Mouse (Mus musculus): ENCODE data around the gene Kif6. TPM values are rescaled to one million over a fixed set of nuclear protein-coding genes. Genes with fewer than 3 reads are reported as not detected.
A peak's percentile ranks its signal among the peaks of the same experiment; 100 is the strongest.

The Kif6 gene
- total RNA-seq, 1 experiment, result 0.36 TPM

DNA sequence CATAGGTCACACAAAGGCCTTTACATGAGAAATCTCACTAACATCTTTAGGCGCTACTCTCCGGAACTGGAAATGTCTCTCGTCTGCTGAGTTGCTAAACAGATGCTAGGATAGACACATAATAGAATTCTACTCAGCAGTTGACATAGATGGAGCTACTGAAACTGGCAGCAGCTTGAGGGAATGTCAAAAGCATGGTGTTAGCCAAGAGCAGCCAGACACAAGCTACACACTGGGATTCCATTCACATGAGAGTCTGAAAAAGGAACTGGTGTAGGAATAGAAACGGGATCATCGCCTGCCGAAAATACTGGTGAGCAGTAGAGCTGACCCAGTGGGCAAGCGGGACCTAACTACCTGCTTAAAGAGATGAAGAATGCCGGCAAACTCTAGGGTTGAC, 117.8 kb downstream of the Kif6 start:
- Histone ChIP-seq H3K4me3 (ENCODE audit: insufficient read depth in 1 of 2, low read depth in 1 of 2, low read length in 2 of 2, poor library complexity in 1 of 2, severe bottlenecking in 1 of 2) (no peak overlapping the region), H3K9me3 (ENCODE audit: control insufficient read depth, insufficient read depth, low read depth, low read length) (no peaks in the 10 kb centered on the region), H3K9ac (ENCODE audit: insufficient read depth, low read depth, low read length, poor library complexity, severe bottlenecking) (no peak overlapping the region), H3K27ac (ENCODE audit: insufficient read depth, low read depth, low read length, poor library complexity, severe bottlenecking) (no peak overlapping the region), H3K36me3 (ENCODE audit: control insufficient read depth, insufficient read depth, low read length, poor library complexity, severe bottlenecking) (no peaks in the 10 kb centered on the region), H3K4me1 (ENCODE audit: control insufficient read depth in 2 of 2, insufficient read depth in 2 of 2, low read length in 2 of 2, poor library complexity in 1 of 2) (no peaks in the 10 kb centered on the region)
- TF ChIP-seq ZNF384 (IDR thresholded peaks at IDR 0.05; ENCODE audit: low read depth, low read length) (no peak), HCFC1 (IDR thresholded peaks at IDR 0.05; ENCODE audit: borderline replicate concordance, insufficient read depth, low read length) (no peak), ZC3H11A (IDR thresholded peaks at IDR 0.05; ENCODE audit: borderline replicate concordance, low read depth, low read length) (no peak), MAFK (IDR thresholded peaks at IDR 0.05; ENCODE audit: insufficient read depth, low read depth, low read length) (no peak), CHD2 (IDR thresholded peaks at IDR 0.05; ENCODE audit: low read depth, low read length) (no peak)
- DNase-seq (ENCODE audit: low read depth, low spot score), result no peak
- in situ Hi-C loops (cut with MboI; ENCODE audit: low sequenced_read_pairs in 2 of 2, unreplicated experiment in 2 of 2), result no loop called here

DNA sequence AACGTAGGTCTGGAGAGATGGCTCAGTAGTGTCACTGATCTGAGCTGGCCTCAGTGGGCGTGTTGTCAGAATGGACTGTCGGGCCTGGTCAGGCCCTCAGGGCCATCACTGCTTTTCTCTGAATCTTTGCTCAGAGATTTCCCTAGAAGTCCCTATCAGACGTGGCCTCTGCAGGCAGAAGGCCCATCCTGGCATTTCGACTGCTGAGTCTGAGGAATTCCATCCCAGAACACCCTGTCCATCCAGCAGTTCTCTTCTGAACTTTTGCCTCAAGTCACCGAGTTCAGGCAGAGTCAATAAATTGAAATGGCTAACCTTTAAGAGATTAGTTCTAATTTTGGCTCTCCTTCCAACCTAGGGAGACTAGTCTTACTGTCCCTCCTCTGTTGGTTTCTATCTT, 119.1 kb downstream of the Kif6 start:
- DNase-seq (ENCODE audit: low read depth, low spot score), result no peak
- Histone ChIP-seq H3K36me3 (ENCODE audit: control insufficient read depth, insufficient read depth, low read length, poor library complexity, severe bottlenecking) (no peaks in the 10 kb centered on the region), H3K4me1 (ENCODE audit: control insufficient read depth in 2 of 2, insufficient read depth in 2 of 2, low read length in 2 of 2, poor library complexity in 1 of 2) (no peaks in the 10 kb centered on the region), H3K9me3 (ENCODE audit: control insufficient read depth, insufficient read depth, low read depth, low read length) (no peaks in the 10 kb centered on the region), H3K4me3 (ENCODE audit: insufficient read depth in 1 of 2, low read depth in 1 of 2, low read length in 2 of 2, poor library complexity in 1 of 2, severe bottlenecking in 1 of 2) (no peak overlapping the region), H3K9ac (ENCODE audit: insufficient read depth, low read depth, low read length, poor library complexity, severe bottlenecking) (no peak overlapping the region), H3K27ac (ENCODE audit: insufficient read depth, low read depth, low read length, poor library complexity, severe bottlenecking) (no peak overlapping the region)
- in situ Hi-C loops (cut with MboI; ENCODE audit: low sequenced_read_pairs in 2 of 2, unreplicated experiment in 2 of 2), result no loop called here
- TF ChIP-seq MAFK (IDR thresholded peaks at IDR 0.05; ENCODE audit: insufficient read depth, low read depth, low read length), result no peak
- TF ChIP-seq HCFC1 (IDR thresholded peaks at IDR 0.05; ENCODE audit: borderline replicate concordance, insufficient read depth, low read length), result no peak
- TF ChIP-seq CHD2 (IDR thresholded peaks at IDR 0.05; ENCODE audit: low read depth, low read length), result no peak
- TF ChIP-seq ZC3H11A (IDR thresholded peaks at IDR 0.05; ENCODE audit: borderline replicate concordance, low read depth, low read length), result no peak
- no peak for TF ChIP-seq ZNF384 (IDR thresholded peaks at IDR 0.05; ENCODE audit: low read depth, low read length)

- DNase-seq (ENCODE audit: low read depth, low spot score), result no peak
- in situ Hi-C loops (cut with MboI; ENCODE audit: low sequenced_read_pairs in 2 of 2, unreplicated experiment in 2 of 2), result no loop called here
These were observed 119.8 kb downstream of the Kif6 start for GRCm38 (mm10) chr17:49734776-49735175.

DNA sequence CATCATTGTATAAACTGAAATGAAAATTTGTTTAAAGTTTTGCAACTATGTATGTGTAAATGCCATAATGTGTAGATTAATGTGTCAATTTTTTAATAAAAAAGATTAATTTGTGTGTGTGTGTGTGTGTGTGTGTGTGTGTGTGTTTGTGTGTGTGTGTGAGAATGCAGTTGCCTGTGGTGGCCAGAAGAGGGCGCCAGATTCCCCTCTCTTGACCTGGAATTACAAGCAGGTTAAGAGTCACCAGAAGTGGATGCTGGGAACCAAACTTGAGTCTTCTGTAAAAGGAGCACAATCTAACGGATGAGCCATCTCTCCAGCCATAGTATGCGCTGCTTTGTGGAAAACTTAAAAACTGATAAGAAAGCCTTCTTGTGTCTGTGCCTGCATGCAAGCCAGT, 121.4 kb downstream of the Kif6 start:
- no peaks in the 10 kb centered on the region for H3K9me3 ChIP-seq (ENCODE audit: control insufficient read depth, insufficient read depth, low read depth, low read length)
- in situ Hi-C loops (cut with MboI; ENCODE audit: low sequenced_read_pairs in 2 of 2, unreplicated experiment in 2 of 2), result no loop called here

More at GRCm38 (mm10) chr17:49734776-49735175, 119.8 kb downstream of the Kif6 start:
- Histone ChIP-seq H3K9me3 (ENCODE audit: control insufficient read depth, insufficient read depth, low read depth, low read length) (no peaks in the 10 kb centered on the region), H3K4me1 (ENCODE audit: control insufficient read depth in 2 of 2, insufficient read depth in 2 of 2, low read length in 2 of 2, poor library complexity in 1 of 2) (no peaks in the 10 kb centered on the region), H3K4me3 (ENCODE audit: insufficient read depth in 1 of 2, low read depth in 1 of 2, low read length in 2 of 2, poor library complexity in 1 of 2, severe bottlenecking in 1 of 2) (no peak overlapping the region), H3K9ac (ENCODE audit: insufficient read depth, low read depth, low read length, poor library complexity, severe bottlenecking) (no peak overlapping the region), H3K27ac (ENCODE audit: insufficient read depth, low read depth, low read length, poor library complexity, severe bottlenecking) (no peak overlapping the region), H3K36me3 (ENCODE audit: control insufficient read depth, insufficient read depth, low read length, poor library complexity, severe bottlenecking) (no peaks in the 10 kb centered on the region)
- TF ChIP-seq ZNF384 (IDR thresholded peaks at IDR 0.05; ENCODE audit: low read depth, low read length) (no peak), MAFK (IDR thresholded peaks at IDR 0.05; ENCODE audit: insufficient read depth, low read depth, low read length) (no peak), CHD2 (IDR thresholded peaks at IDR 0.05; ENCODE audit: low read depth, low read length) (no peak), HCFC1 (IDR thresholded peaks at IDR 0.05; ENCODE audit: borderline replicate concordance, insufficient read depth, low read length) (no peak), ZC3H11A (IDR thresholded peaks at IDR 0.05; ENCODE audit: borderline replicate concordance, low read depth, low read length) (no peak)

GRCm38 (mm10) chr17:49737217-49737774, 122.4 kb downstream of the Kif6 start:
- TF ChIP-seq ZNF384 (IDR thresholded peaks at IDR 0.05; ENCODE audit: low read depth, low read length) (no peak), HCFC1 (IDR thresholded peaks at IDR 0.05; ENCODE audit: borderline replicate concordance, insufficient read depth, low read length) (no peak), MAFK (IDR thresholded peaks at IDR 0.05; ENCODE audit: insufficient read depth, low read depth, low read length) (no peak), CHD2 (IDR thresholded peaks at IDR 0.05; ENCODE audit: low read depth, low read length) (no peak), ZC3H11A (IDR thresholded peaks at IDR 0.05; ENCODE audit: borderline replicate concordance, low read depth, low read length) (no peak)
- Histone ChIP-seq H3K9ac (ENCODE audit: insufficient read depth, low read depth, low read length, poor library complexity, severe bottlenecking) (no peak overlapping the region), H3K36me3 (ENCODE audit: control insufficient read depth, insufficient read depth, low read length, poor library complexity, severe bottlenecking) (no peaks in the 10 kb centered on the region), H3K9me3 (ENCODE audit: control insufficient read depth, insufficient read depth, low read depth, low read length) (no peaks in the 10 kb centered on the region), H3K4me3 (ENCODE audit: insufficient read depth in 1 of 2, low read depth in 1 of 2, low read length in 2 of 2, poor library complexity in 1 of 2, severe bottlenecking in 1 of 2) (no peak overlapping the region), H3K4me1 (ENCODE audit: control insufficient read depth in 2 of 2, insufficient read depth in 2 of 2, low read length in 2 of 2, poor library complexity in 1 of 2) (no peaks in the 10 kb centered on the region), H3K27ac (ENCODE audit: insufficient read depth, low read depth, low read length, poor library complexity, severe bottlenecking) (no peak overlapping the region)
- DNase-seq (ENCODE audit: low read depth, low spot score), result no peak
- in situ Hi-C loops (cut with MboI; ENCODE audit: low sequenced_read_pairs in 2 of 2, unreplicated experiment in 2 of 2), result no loop called here

More for the DNA sequence above, 121.4 kb downstream of the Kif6 start:
- Histone ChIP-seq H3K4me3 (ENCODE audit: insufficient read depth in 1 of 2, low read depth in 1 of 2, low read length in 2 of 2, poor library complexity in 1 of 2, severe bottlenecking in 1 of 2) (no peak overlapping the region), H3K4me1 (ENCODE audit: control insufficient read depth in 2 of 2, insufficient read depth in 2 of 2, low read length in 2 of 2, poor library complexity in 1 of 2) (no peaks in the 10 kb centered on the region), H3K9ac (ENCODE audit: insufficient read depth, low read depth, low read length, poor library complexity, severe bottlenecking) (no peak overlapping the region), H3K27ac (ENCODE audit: insufficient read depth, low read depth, low read length, poor library complexity, severe bottlenecking) (no peak overlapping the region), H3K36me3 (ENCODE audit: control insufficient read depth, insufficient read depth, low read length, poor library complexity, severe bottlenecking) (no peaks in the 10 kb centered on the region)
- TF ChIP-seq ZC3H11A (IDR thresholded peaks at IDR 0.05; ENCODE audit: borderline replicate concordance, low read depth, low read length), result 0 out of 2 replicates have a peak, but pooled peaks have one; percentile 19
- TF ChIP-seq CHD2 (IDR thresholded peaks at IDR 0.05; ENCODE audit: low read depth, low read length), result no peak
- no peak for DNase-seq (ENCODE audit: low read depth, low spot score)

Data from ES-E14 (cell line).